Mouse (Mus musculus) midbrain, embryonic 12.5 days (tissue): Measurements from ENCODE around the gene Il1rl2. TPM values are rescaled to one million over a fixed set of nuclear protein-coding genes. Genes with fewer than 3 reads are reported as not detected.

Experiments
- ATAC-seq: fragments of 200-750 bp; cut with Nextera tagmentation; 2 replicates; pipeline ENCODE4 v1.8.0; 2017; ENCODE audit warnings: low read depth, moderate TSS enrichment, moderate library complexity; ENCODE audit not compliant: low FRiP score
- H3K27ac ChIP-seq: fragments of 300-500 bp; sonication (generic); replicated peaks from 2 replicates; pipeline ENCODE4 v1.5.1; 2016; ENCODE audit warnings: mild to moderate bottlenecking
- H3K27me3 ChIP-seq: fragments of 300-500 bp; sonication (generic); 2 replicates; pipeline ENCODE4 v1.6.1; 2016; ENCODE audit warnings: mild to moderate bottlenecking
- H3K36me3 ChIP-seq: fragments of 300-500 bp; sonication (generic); 2 replicates; pipeline ENCODE4 v1.6.1; 2016
- H3K4me1 ChIP-seq: fragments of 300-500 bp; sonication (generic); 2 replicates; pipeline ENCODE4 v1.6.1; 2016
- H3K4me2 ChIP-seq: fragments of 300-500 bp; sonication (generic); replicated peaks from 2 replicates; pipeline ENCODE4 v1.6.1; 2016; ENCODE audit warnings: mild to moderate bottlenecking, moderate library complexity
- H3K4me3 ChIP-seq: fragments of 300-500 bp; sonication (generic); 2 replicates; pipeline ENCODE4 v1.5.1; 2016; ENCODE audit warnings: mild to moderate bottlenecking
- H3K9ac ChIP-seq: fragments of 300-500 bp; sonication (generic); replicated peaks from 2 replicates; pipeline ENCODE4 v1.6.1; 2016; ENCODE audit warnings: mild to moderate bottlenecking, moderate library complexity
- H3K9me3 ChIP-seq: fragments of 300-500 bp; sonication (generic); 2 replicates; pipeline ENCODE4 v1.6.1; 2016; ENCODE audit warnings: mild to moderate bottlenecking
- WGBS: fragments of 180-500 bp; shearing (Covaris S2); methylation state at CpG from one replicate; pipeline ENCODE4 v1.1.7; 2016; 5-methylcytosine and 5-hydroxymethylcytosine counted together
- polyA plus RNA-seq: library from polyadenylated mRNA; unstranded; fragments of >200 nt; fragmentation: Nextera tagmentation; extraction: Ambion mirVana; gene quantifications from 2 replicates; pipeline ENCODE4 v1.2.1, GENCODE M21; 2016

The Il1rl2 gene
- polyA plus RNA-seq, 1 experiment from 2014 or later = 1.6 TPM

DNA sequence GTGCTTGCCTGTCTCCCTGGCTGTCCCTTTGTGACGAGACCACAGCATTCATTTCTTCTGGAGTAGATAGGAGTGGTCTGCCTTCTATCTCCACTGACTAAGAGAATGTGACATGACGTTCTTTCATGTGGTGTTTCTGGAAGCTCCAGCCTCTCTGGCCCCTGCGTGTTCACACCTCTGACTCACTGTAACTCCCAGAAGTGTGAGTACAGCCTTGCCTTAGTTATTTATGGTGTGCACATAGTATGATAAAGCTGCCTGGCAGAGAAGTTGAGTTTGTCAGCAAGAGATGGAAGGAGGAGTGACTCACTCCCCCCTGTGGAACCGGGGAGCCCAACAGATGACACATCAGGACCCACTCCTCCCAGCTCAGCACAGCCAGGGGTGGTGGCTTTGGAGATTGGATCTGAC lies 34.4 kb downstream of the Il1rl2 start:
- Histone ChIP-seq H3K36me3 (no peaks in the 10 kb centered on the region), H3K4me2 (no peak overlapping the region), H3K4me3 (no peak overlapping the region), H3K9me3 (no peaks in the 10 kb centered on the region), H3K4me1 (no peaks in the 10 kb centered on the region), H3K27me3 (no peaks in the 10 kb centered on the region), H3K9ac (no peak overlapping the region), H3K27ac (no peak overlapping the region)
- no peak for ATAC-seq
- WGBS = 83% methylated on average over 4 of the region's 4 CpGs

DNA sequence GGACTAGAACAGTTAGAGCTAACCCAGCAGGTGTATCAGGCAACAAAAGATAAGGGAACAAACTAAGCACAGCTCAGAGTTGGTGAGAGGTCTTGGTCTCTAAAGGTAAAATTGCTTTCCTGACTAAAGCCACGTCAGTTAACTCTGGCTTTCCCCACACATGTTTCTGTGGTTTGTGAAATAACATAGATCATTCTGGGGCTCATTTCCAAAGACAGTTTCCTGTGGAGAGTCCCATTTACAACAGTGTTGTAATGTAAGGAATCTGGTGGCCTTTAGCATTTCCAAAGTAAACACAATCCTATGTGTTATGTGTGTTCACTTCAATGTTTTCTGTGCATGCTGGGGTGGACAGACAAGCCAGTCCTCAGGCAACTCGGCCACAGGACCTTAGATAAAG lies 35.3 kb downstream of the Il1rl2 start:
- Histone ChIP-seq H3K27me3 (no peaks in the 10 kb centered on the region), H3K4me1 (0 out of 2 replicates have a peak, but pooled peaks cover 3% of the 10 kb centered on the region), H3K4me3 (no peak overlapping the region), H3K9me3 (no peaks in the 10 kb centered on the region), H3K27ac (no peak overlapping the region), H3K36me3 (no peaks in the 10 kb centered on the region), H3K9ac (no peak overlapping the region), H3K4me2 (no peak overlapping the region)
- WGBS = 74% methylated on average over 2 of the region's 2 CpGs
- no peak for ATAC-seq

GRCm38 (mm10) chr1:40360969-40361368 lies 36.6 kb downstream of the Il1rl2 start:
- Histone ChIP-seq H3K4me2 (no peak overlapping the region), H3K9me3 (no peaks in the 10 kb centered on the region), H3K9ac (no peak overlapping the region), H3K4me3 (no peak overlapping the region), H3K36me3 (no peaks in the 10 kb centered on the region), H3K27ac (no peak overlapping the region), H3K4me1 (0 out of 2 replicates have a peak, but pooled peaks cover 3% of the 10 kb centered on the region), H3K27me3 (no peaks in the 10 kb centered on the region)
- WGBS = 79% methylated on average over 7 of the region's 7 CpGs
- ATAC-seq = no peak

GRCm38 (mm10) chr1:40361596-40361995 lies 37.2 kb downstream of the Il1rl2 start:
- no peaks in the 10 kb centered on the region for H3K36me3 ChIP-seq
- no peaks in the 10 kb centered on the region for H3K9me3 ChIP-seq
- no peak overlapping the region for H3K9ac ChIP-seq
- H3K4me3 ChIP-seq = no peak overlapping the region
- 74% methylated on average over 1 of the region's 1 CpGs for WGBS
- H3K27ac ChIP-seq = no peak overlapping the region
- H3K4me2 ChIP-seq = no peak overlapping the region
- 0 out of 2 replicates have a peak, but pooled peaks cover 3% of the 10 kb centered on the region for H3K4me1 ChIP-seq
- ATAC-seq = no peak
- no peaks in the 10 kb centered on the region for H3K27me3 ChIP-seq

GRCm38 (mm10) chr1:40362784-40363183 lies 38.4 kb downstream of the Il1rl2 start:
- Histone ChIP-seq H3K9me3 (no peaks in the 10 kb centered on the region), H3K27me3 (no peaks in the 10 kb centered on the region), H3K4me1 (0 out of 2 replicates have a peak, but pooled peaks cover 3% of the 10 kb centered on the region), H3K27ac (no peak overlapping the region), H3K9ac (no peak overlapping the region), H3K4me3 (no peak overlapping the region), H3K36me3 (no peaks in the 10 kb centered on the region), H3K4me2 (no peak overlapping the region)
- WGBS = 82% methylated on average over 11 of the region's 11 CpGs
- no peak for ATAC-seq

GRCm38 (mm10) chr1:40372951-40373350 lies 48.5 kb downstream of the Il1rl2 start:
- WGBS = 89% methylated on average over 3 of the region's 3 CpGs
- Histone ChIP-seq H3K9ac (no peak overlapping the region), H3K27me3 (no peaks in the 10 kb centered on the region), H3K4me1 (no peaks in the 10 kb centered on the region), H3K27ac (no peak overlapping the region), H3K36me3 (no peaks in the 10 kb centered on the region), H3K9me3 (no peaks in the 10 kb centered on the region), H3K4me2 (no peak overlapping the region), H3K4me3 (no peak overlapping the region)
- ATAC-seq = no peak

- Histone ChIP-seq H3K27me3 (peaks cover 3% of the 10 kb centered on the region; the same call in 1 of the 2 replicates), H3K4me1 (no peaks in the 10 kb centered on the region), H3K36me3 (no peaks in the 10 kb centered on the region), H3K4me3 (no peak overlapping the region), H3K4me2 (no peak overlapping the region), H3K9me3 (no peaks in the 10 kb centered on the region), H3K9ac (no peak overlapping the region), H3K27ac (no peak overlapping the region)
- WGBS = 86% methylated on average over 4 of the region's 4 CpGs
- ATAC-seq = no peak
These were observed 50.7 kb downstream of the Il1rl2 start for GRCm38 (mm10) chr1:40375148-40375547.

GRCm38 (mm10) chr1:40376745-40377144 lies 52.3 kb downstream of the Il1rl2 start:
- no peaks in the 10 kb centered on the region for H3K4me1 ChIP-seq
- no peak overlapping the region for H3K4me3 ChIP-seq
- no peaks in the 10 kb centered on the region for H3K36me3 ChIP-seq
- peaks cover 3% of the 10 kb centered on the region; the same call in 1 of the 2 replicates for H3K27me3 ChIP-seq
- H3K9me3 ChIP-seq = no peaks in the 10 kb centered on the region
- 68% methylated on average over 7 of the region's 7 CpGs for WGBS
- H3K27ac ChIP-seq = no peak overlapping the region
- no peak overlapping the region for H3K9ac ChIP-seq
- no peak for ATAC-seq
- no peak overlapping the region for H3K4me2 ChIP-seq

- Histone ChIP-seq H3K27ac (no peak overlapping the region), H3K4me1 (no peaks in the 10 kb centered on the region), H3K9me3 (no peaks in the 10 kb centered on the region), H3K4me2 (no peak overlapping the region), H3K36me3 (no peaks in the 10 kb centered on the region), H3K27me3 (peaks cover 3% of the 10 kb centered on the region; the same call in 1 of the 2 replicates), H3K9ac (no peak overlapping the region), H3K4me3 (no peak overlapping the region)
- WGBS = 19% methylated on average over 8 of the region's 8 CpGs
- no peak for ATAC-seq
These were observed 54.4 kb downstream of the Il1rl2 start for GRCm38 (mm10) chr1:40378794-40379193.

- no peak for ATAC-seq
- H3K27ac ChIP-seq = no peak overlapping the region
- no peaks in the 10 kb centered on the region for H3K36me3 ChIP-seq
- H3K4me1 ChIP-seq = no peaks in the 10 kb centered on the region
- H3K4me3 ChIP-seq = no peak overlapping the region
- WGBS = 64% methylated on average over 6 of the region's 6 CpGs
- no peaks in the 10 kb centered on the region for H3K9me3 ChIP-seq
- H3K4me2 ChIP-seq = no peak overlapping the region
- no peak overlapping the region for H3K9ac ChIP-seq
- peaks cover 3% of the 10 kb centered on the region; the same call in 1 of the 2 replicates for H3K27me3 ChIP-seq
These were observed 55.7 kb downstream of the Il1rl2 start for GRCm38 (mm10) chr1:40380111-40380510.

GRCm38 (mm10) chr1:40380990-40381389 lies 56.6 kb downstream of the Il1rl2 start:
- H3K36me3 ChIP-seq = no peaks in the 10 kb centered on the region
- H3K9ac ChIP-seq = no peak overlapping the region
- no peak for ATAC-seq
- peaks cover 3% of the 10 kb centered on the region; the same call in 1 of the 2 replicates for H3K27me3 ChIP-seq
- no peaks in the 10 kb centered on the region for H3K9me3 ChIP-seq
- no peak overlapping the region for H3K4me3 ChIP-seq
- WGBS = 88% methylated on average over 11 of the region's 11 CpGs
- H3K27ac ChIP-seq = no peak overlapping the region
- no peaks in the 10 kb centered on the region for H3K4me1 ChIP-seq
- no peak overlapping the region for H3K4me2 ChIP-seq

DNA sequence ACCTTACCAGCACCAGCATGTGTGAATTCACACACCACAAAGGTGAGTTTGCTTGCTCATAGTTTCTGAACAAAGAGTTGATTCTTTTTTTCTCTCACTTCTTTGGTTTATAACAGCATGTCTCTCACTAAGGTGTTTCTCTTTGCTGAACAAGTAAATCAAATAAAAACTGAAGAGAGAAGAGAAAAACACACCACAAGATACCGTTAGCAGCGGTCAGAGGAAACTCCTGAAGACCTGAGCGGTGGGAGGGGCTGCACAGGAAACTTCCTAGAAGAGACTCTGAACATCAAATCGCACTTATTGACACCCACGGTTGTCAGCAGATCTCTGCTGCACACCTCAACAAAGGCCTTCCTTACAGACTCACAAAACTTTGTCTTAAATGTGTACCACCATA lies 58.4 kb downstream of the Il1rl2 start:
- Histone ChIP-seq H3K27ac (no peak overlapping the region), H3K4me1 (no peaks in the 10 kb centered on the region), H3K9me3 (no peaks in the 10 kb centered on the region), H3K4me3 (no peak overlapping the region), H3K36me3 (no peaks in the 10 kb centered on the region), H3K4me2 (no peak overlapping the region), H3K27me3 (peaks cover 3% of the 10 kb centered on the region; the same call in 1 of the 2 replicates), H3K9ac (no peak overlapping the region)
- ATAC-seq = no peak
- 93% methylated on average over 5 of the region's 5 CpGs for WGBS

- no peak for ATAC-seq
- Histone ChIP-seq H3K9me3 (no peaks in the 10 kb centered on the region), H3K4me1 (no peaks in the 10 kb centered on the region), H3K27me3 (no peaks in the 10 kb centered on the region), H3K27ac (no peak overlapping the region), H3K36me3 (no peaks in the 10 kb centered on the region), H3K4me2 (no peak overlapping the region), H3K9ac (no peak overlapping the region), H3K4me3 (no peak overlapping the region)
- 91% methylated on average over 8 of the region's 8 CpGs for WGBS
These were observed 60.6 kb downstream of the Il1rl2 start for GRCm38 (mm10) chr1:40384931-40385545.
